Mouse (Mus musculus): ENCODE results near the gene Elob.

The Elob gene

GRCm38 (mm10) chr17:23783352-23783751 lies 45.6 kb downstream of the Elob start:
- DNase-seq (ENCODE audit: low read depth, low spot score) = no peak

GRCm38 (mm10) chr17:23778447-23778846 lies 50.5 kb downstream of the Elob start:
- DNase-seq (ENCODE audit: low read depth, low spot score) = no peak

- DNase-seq (ENCODE audit: low read depth, low spot score) = no peak
These were observed 51.8 kb downstream of the Elob start for GRCm38 (mm10) chr17:23777141-23777540.

GRCm38 (mm10) chr17:23776216-23776615 lies 52.7 kb downstream of the Elob start:
- no peak for DNase-seq (ENCODE audit: low read depth, low spot score)

Measured in mesoderm, embryonic 11.5 days (tissue).